Mouse (Mus musculus) hindbrain, embryonic 14.5 days (tissue): Measurements from ENCODE around the gene Vmn1r19. TPM values are rescaled to one million over a fixed set of nuclear protein-coding genes. Genes with fewer than 3 reads are reported as not detected.

ENCODE experiments used
- polyA plus RNA-seq: library from polyadenylated mRNA; unstranded; fragments of >200 nt; fragmentation: Nextera tagmentation; extraction: Ambion mirVana; gene quantifications from 2 replicates; pipeline ENCODE4 v1.2.1, GENCODE M21; 2014

Vmn1r19 gene
- polyA plus RNA-seq, 1 experiment from 2014 or later, result not detected

Other genes with a start within 250 kb of the Vmn1r19 start
- not detected in 2 replicates for gene Vmn1r12, start 246.9 kb upstream of the Vmn1r19 start, polyA plus RNA-seq
- not detected in 2 replicates for gene Vmn1r13, start 200.5 kb upstream of the Vmn1r19 start, polyA plus RNA-seq
- gene Vmn1r14, start 172.1 kb upstream of the Vmn1r19 start, polyA plus RNA-seq, result not detected in 2 replicates
- not detected in 2 replicates for gene Vmn1r15, start 145.8 kb upstream of the Vmn1r19 start, polyA plus RNA-seq
- not detected in 2 replicates for gene Vmn1r16, start 74.3 kb upstream of the Vmn1r19 start, polyA plus RNA-seq
- gene Vmn1r17, start 40.1 kb upstream of the Vmn1r19 start, polyA plus RNA-seq, result not detected in 2 replicates
- gene Vmn1r18, start 8.0 kb upstream of the Vmn1r19 start, polyA plus RNA-seq, result not detected in 2 replicates
- gene Vmn1r20, start 25.1 kb downstream of the Vmn1r19 start, polyA plus RNA-seq, result not detected in 2 replicates
- gene Ppm1k, start 131.7 kb downstream of the Vmn1r19 start, polyA plus RNA-seq, result 6.2 and 8.3 TPM in 2 replicates
- gene Herc6, start 177.2 kb downstream of the Vmn1r19 start, polyA plus RNA-seq, result 0.64 and 0.78 TPM in 2 replicates